Mouse (Mus musculus) ES-CJ7 (cell line): Measurements from ENCODE around the gene Ispd.

Experiments used
- DNase-seq: peaks from one replicate; pipeline ENCODE4 v3.0.0; 2011; ENCODE audit warnings: low read depth, low spot score

The Ispd gene

GRCm38 (mm10) chr12:36708810-36709209, 327.6 kb downstream of the Ispd start:
- no peak for DNase-seq

GRCm38 (mm10) chr12:36713866-36714662, 332.8 kb downstream of the Ispd start:
- DNase-seq = peak; percentile 21

GRCm38 (mm10) chr12:36717526-36717925, 336.3 kb downstream of the Ispd start:
- DNase-seq = no peak

- no peak for DNase-seq
Measured at GRCm38 (mm10) chr12:36718417-36718816, 337.2 kb downstream of the Ispd start.

- DNase-seq = no peak
Measured at GRCm38 (mm10) chr12:36719074-36719473, 337.8 kb downstream of the Ispd start.

GRCm38 (mm10) chr12:36720779-36721178, 339.5 kb downstream of the Ispd start:
- DNase-seq = no peak

GRCm38 (mm10) chr12:36721223-36721622, 340.0 kb downstream of the Ispd start:
- no peak for DNase-seq

- DNase-seq = no peak
Measured at GRCm38 (mm10) chr12:36722754-36723153, 341.5 kb downstream of the Ispd start.

GRCm38 (mm10) chr12:36723302-36723701, 342.1 kb downstream of the Ispd start:
- DNase-seq = no peak

- DNase-seq = no peak
Measured at GRCm38 (mm10) chr12:36724297-36724696, 343.0 kb downstream of the Ispd start.

GRCm38 (mm10) chr12:36725250-36725649, 344.0 kb downstream of the Ispd start:
- no peak for DNase-seq

GRCm38 (mm10) chr12:36726026-36726425, 344.8 kb downstream of the Ispd start:
- no peak for DNase-seq

GRCm38 (mm10) chr12:36733673-36734371, 352.6 kb downstream of the Ispd start:
- DNase-seq = no peak
